Mouse (Mus musculus): ENCODE measurements at regions not wholly inside any gene's neighbourhood (a gene's known extent, or its start where the extent isn't known, plus 50 kb on each side); places are given as distances from the start of the nearest gene placed in this dataset.

DNA sequence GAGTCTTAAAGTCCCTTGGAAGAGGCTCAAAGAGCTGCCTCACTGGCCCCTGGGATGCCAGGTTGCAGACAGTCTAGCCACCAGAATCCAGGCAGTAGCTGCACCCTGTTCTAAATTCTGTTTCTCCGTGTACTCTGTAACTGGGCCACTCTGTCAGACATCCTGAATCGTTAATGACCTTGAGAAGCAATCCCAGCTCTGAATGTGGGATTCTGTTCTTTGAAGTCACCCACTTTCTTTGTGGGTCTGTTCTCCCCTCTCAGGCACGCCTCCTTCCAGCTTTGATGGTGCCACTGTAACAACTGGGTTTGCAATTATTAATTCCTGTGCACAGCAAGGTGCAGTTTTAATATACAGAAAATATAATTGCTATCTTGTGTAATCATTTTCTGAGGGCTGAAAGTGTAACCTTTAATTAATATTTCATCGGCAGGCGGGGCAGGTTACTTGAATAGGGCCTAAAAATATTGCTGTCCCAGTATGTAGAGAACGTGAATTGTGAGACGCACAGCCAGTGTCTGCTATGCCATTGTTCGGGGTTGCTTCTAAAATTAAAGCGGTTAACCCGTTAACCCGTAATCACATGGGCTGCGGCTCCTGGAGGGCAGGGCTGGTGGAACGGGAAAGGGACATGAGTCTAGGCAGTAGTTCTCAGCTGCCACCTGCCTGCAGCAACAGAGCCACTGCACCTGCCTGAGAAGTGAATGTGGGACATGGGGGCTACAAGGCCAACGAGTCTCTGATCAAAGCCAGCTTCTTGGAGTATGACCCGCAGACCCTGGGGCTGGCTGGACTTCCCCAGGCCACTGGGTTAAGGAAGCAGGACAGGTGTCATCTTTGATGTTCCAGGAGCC, 64.3 kb upstream of the Id2 start:
- Histone ChIP-seq H3K4me2 (no peak overlapping the region), H3K4me3 (replicated peaks) (no peak overlapping the region), H3K9me3 (no peaks in the 10 kb centered on the region), H3K9ac (no peak overlapping the region), H3K27ac (no peak overlapping the region), H3K27me3 (no peaks in the 10 kb centered on the region; the same call in 1 of the 2 replicates), H3K36me3 (replicated peaks) (no peaks in the 10 kb centered on the region), H3K4me1 (peaks cover 30% of the 10 kb centered on the region)
- no peak for ATAC-seq (ENCODE audit: low FRiP score)
- 54% methylated on average over 15 of the region's 15 CpGs for WGBS

- Histone ChIP-seq H3K4me2 (no peak overlapping the region), H3K9me3 (no peaks in the 10 kb centered on the region), H3K9ac (no peak overlapping the region), H3K36me3 (replicated peaks) (no peaks in the 10 kb centered on the region), H3K4me3 (replicated peaks) (no peak overlapping the region), H3K4me1 (peaks cover 29% of the 10 kb centered on the region), H3K27ac (no peak overlapping the region), H3K27me3 (no peaks in the 10 kb centered on the region; the same call in 1 of the 2 replicates)
- ATAC-seq (ENCODE audit: low FRiP score): no peak
- 92% methylated on average over 6 of the region's 6 CpGs for WGBS
Measured at GRCm38 (mm10) chr12:25159091-25159490, 62.2 kb upstream of the Id2 start.

DNA sequence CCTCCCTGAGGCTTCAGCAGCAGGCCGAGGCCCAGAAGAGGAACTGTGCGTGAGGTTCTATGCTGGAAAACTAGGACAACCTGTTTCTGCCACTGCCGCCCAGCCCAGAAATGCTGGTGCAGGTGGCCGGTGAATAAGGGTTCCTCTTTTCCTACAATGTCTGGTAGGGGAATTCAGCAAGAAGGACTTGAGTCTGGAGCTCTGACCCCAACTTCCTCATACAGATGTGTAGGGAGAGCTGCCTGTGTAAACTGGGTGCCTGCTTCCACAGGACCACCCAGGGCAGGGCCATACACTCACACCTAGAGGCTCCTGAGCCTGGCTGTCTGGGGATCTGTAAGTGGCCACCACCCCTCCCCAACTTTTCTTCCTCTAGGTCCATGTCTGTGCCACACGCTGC, 60.3 kb upstream of the Id2 start:
- ATAC-seq (ENCODE audit: low FRiP score): no peak
- Histone ChIP-seq H3K27ac (no peak overlapping the region), H3K36me3 (replicated peaks) (no peaks in the 10 kb centered on the region), H3K4me2 (no peak overlapping the region), H3K27me3 (no peaks in the 10 kb centered on the region; the same call in 1 of the 2 replicates), H3K4me1 (peaks cover 13% of the 10 kb centered on the region), H3K9me3 (no peaks in the 10 kb centered on the region), H3K4me3 (replicated peaks) (no peak overlapping the region), H3K9ac (no peak overlapping the region)
- whole genome bisulfite sequencing: 87% methylated on average over 5 of the region's 5 CpGs

GRCm38 (mm10) chr12:25155396-25155795, 58.5 kb upstream of the Id2 start:
- WGBS: 82% methylated on average over 9 of the region's 9 CpGs
- H3K27me3 ChIP-seq: no peaks in the 10 kb centered on the region; the same call in 1 of the 2 replicates
- no peaks in the 10 kb centered on the region for H3K9me3 ChIP-seq
- H3K36me3 ChIP-seq (replicated peaks): no peaks in the 10 kb centered on the region
- H3K9ac ChIP-seq: no peak overlapping the region
- H3K4me2 ChIP-seq: no peak overlapping the region
- H3K4me1 ChIP-seq: no peaks in the 10 kb centered on the region
- ATAC-seq (ENCODE audit: low FRiP score): no peak
- H3K27ac ChIP-seq: no peak overlapping the region
- no peak overlapping the region for H3K4me3 ChIP-seq (replicated peaks)

- Histone ChIP-seq H3K36me3 (replicated peaks) (no peaks in the 10 kb centered on the region), H3K9ac (no peak overlapping the region), H3K4me1 (no peaks in the 10 kb centered on the region), H3K9me3 (no peaks in the 10 kb centered on the region), H3K4me3 (replicated peaks) (no peak overlapping the region), H3K4me2 (no peak overlapping the region), H3K27me3 (no peaks in the 10 kb centered on the region), H3K27ac (no peak overlapping the region)
- ATAC-seq (ENCODE audit: low FRiP score): no peak
- 85% methylated on average over 6 of the region's 6 CpGs for WGBS
Measured at GRCm38 (mm10) chr12:25148099-25148498, 51.2 kb upstream of the Id2 start.
